Mouse (Mus musculus) lung, embryonic 14.5 days (tissue): Measurements from ENCODE around the gene Sbk2. TPM values are rescaled to one million over a fixed set of nuclear protein-coding genes. Genes with fewer than 3 reads are reported as not detected.

Experiments used
- ATAC-seq: fragments of 200-750 bp; cut with Nextera tagmentation; 2 replicates; pipeline ENCODE4 v1.8.0; 2017; ENCODE audit warnings: mild to moderate bottlenecking, moderate TSS enrichment, moderate library complexity; ENCODE audit not compliant: insufficient read depth
- DNase-seq: peaks from one replicate; pipeline ENCODE4 v3.0.0-alpha.2; 2015
- H3K27ac ChIP-seq: fragments of 300-500 bp; sonication (generic); 2 replicates; pipeline ENCODE4 v1.5.1; 2014; ENCODE audit warnings: low read depth, mild to moderate bottlenecking, moderate library complexity
- H3K27me3 ChIP-seq: fragments of 300-500 bp; sonication (generic); 2 replicates; pipeline ENCODE4 v1.6.1; 2014; ENCODE audit warnings: low read length, control low read depth; ENCODE audit not compliant: insufficient read depth
- H3K36me3 ChIP-seq: fragments of 300-500 bp; sonication (generic); 2 replicates; pipeline ENCODE4 v1.6.1; 2014; ENCODE audit warnings: control low read depth; ENCODE audit not compliant: insufficient read depth
- H3K4me1 ChIP-seq: fragments of 300-500 bp; sonication (generic); 2 replicates; pipeline ENCODE4 v1.6.1; 2014; ENCODE audit warnings: antibody characterized with exemption, control low read depth; ENCODE audit not compliant: insufficient read depth
- H3K4me2 ChIP-seq: fragments of 300-500 bp; sonication (generic); 2 replicates; pipeline ENCODE4 v1.6.1; 2014; ENCODE audit warnings: mild to moderate bottlenecking
- H3K4me3 ChIP-seq: fragments of 300-500 bp; sonication (generic); 2 replicates; pipeline ENCODE4 v1.5.1; 2014; ENCODE audit warnings: low read depth, low read length
- H3K9ac ChIP-seq: fragments of 300-500 bp; sonication (generic); 2 replicates; pipeline ENCODE4 v1.6.1; 2014
- H3K9me3 ChIP-seq: fragments of 300-500 bp; sonication (generic); 2 replicates; pipeline ENCODE4 v1.6.1; 2016; ENCODE audit warnings: low read depth, low read length, control low read depth
- CTCF ChIP-seq: IDR thresholded peaks from 2 replicates; pipeline ENCODE4 v1.5.1; 2016; ENCODE audit warnings: antibody characterized with exemption, low read depth
- WGBS: fragments of 180-500 bp; shearing (Covaris S2); extraction: QIAGEN DNeasy Blood & Tissue Kit; methylation state at CpG from one replicate; pipeline ENCODE4 v1.1.7; 2014; 5-methylcytosine and 5-hydroxymethylcytosine counted together
- polyA plus RNA-seq: library from polyadenylated mRNA; unstranded; fragments of >200 nt; fragmentation: Nextera tagmentation; extraction: Ambion mirVana; gene quantifications from 2 replicates; pipeline ENCODE4 v1.2.1, GENCODE M21; 2014

The Sbk2 gene
- polyA plus RNA-seq, 1 experiment from 2014 or later, result 0.13 TPM

DNA sequence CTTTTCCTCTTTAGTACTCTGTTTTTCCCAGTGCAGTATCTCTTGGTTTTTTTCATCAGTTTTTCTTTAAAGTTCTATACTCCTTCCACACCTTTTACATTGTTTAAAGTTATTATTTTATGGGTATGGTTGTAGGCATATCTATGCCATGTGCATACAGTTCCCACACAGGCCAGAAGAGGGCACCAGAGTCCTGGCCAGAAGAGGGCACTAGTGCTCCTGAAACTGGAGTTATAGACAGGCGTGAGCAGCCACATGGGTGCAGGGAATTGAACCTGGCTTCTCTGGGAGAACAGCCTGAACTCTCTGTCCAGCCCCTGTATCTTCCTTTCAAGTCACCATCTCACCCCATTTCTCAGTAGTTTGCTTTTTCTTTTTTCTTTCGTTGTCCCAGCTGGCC is 25.8 kb downstream of the Sbk2 start:
- Histone ChIP-seq H3K4me3 (no peak overlapping the region), H3K27me3 (no peaks in the 10 kb centered on the region), H3K9me3 (no peaks in the 10 kb centered on the region), H3K36me3 (no peaks in the 10 kb centered on the region), H3K4me2 (no peak overlapping the region), H3K9ac (no peak overlapping the region), H3K4me1 (no peaks in the 10 kb centered on the region), H3K27ac (no peak overlapping the region)
- 27% methylated on average over 2 of the region's 2 CpGs for WGBS
- TF ChIP-seq CTCF, result peak; percentile 90
- DNase-seq (peak; percentile 85), ATAC-seq (no peak)

DNA sequence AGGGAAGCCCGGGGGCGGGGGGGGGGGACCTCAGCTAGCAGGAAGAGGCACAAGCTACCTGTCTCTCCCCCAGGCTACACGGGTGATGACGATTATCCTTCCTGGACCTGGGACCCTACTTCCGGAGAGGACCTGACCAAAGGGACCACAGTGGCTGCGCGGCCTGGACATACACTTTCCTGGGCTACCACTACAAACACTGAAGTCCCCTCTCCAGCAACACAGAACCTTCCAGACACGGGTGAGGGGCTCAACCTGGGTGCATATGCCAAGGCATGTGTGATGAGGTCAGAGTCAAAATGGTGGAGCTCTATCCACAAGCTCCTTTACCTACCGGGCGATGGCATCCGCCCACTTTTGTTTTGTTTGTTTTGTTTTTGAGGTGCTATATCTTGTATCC is 26.8 kb downstream of the Sbk2 start:
- Histone ChIP-seq H3K4me1 (no peaks in the 10 kb centered on the region), H3K4me2 (no peak overlapping the region), H3K27ac (no peak overlapping the region), H3K36me3 (no peaks in the 10 kb centered on the region), H3K9ac (no peak overlapping the region), H3K27me3 (no peaks in the 10 kb centered on the region), H3K4me3 (no peak overlapping the region), H3K9me3 (no peaks in the 10 kb centered on the region)
- ATAC-seq (no peak), DNase-seq (no peak)
- no peak for TF ChIP-seq CTCF
- 65% methylated on average over 9 of the region's 11 CpGs for WGBS

DNA sequence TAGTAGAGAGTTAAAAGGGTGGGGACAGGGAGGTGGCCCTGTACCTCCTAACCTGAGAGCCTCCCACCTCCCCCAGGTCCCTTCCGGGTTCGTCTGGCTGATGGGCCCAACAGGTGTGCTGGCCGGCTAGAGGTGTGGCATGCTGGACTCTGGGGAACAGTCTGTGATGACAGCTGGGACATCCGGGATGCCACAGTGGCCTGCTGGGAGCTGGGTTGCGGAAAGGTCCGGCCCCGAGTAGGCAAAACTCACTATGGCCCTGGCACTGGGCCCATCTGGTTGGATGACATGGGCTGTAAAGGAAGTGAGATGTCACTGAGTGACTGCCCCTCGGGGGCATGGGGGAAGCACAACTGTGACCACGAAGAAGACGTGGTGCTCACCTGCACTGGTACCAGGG is 27.4 kb downstream of the Sbk2 start:
- no peaks in the 10 kb centered on the region for H3K9me3 ChIP-seq
- no peaks in the 10 kb centered on the region for H3K27me3 ChIP-seq
- DNase-seq (no peak), ATAC-seq (no peak)
- no peak for TF ChIP-seq CTCF
- H3K4me3 ChIP-seq, result no peak overlapping the region
- H3K9ac ChIP-seq, result no peak overlapping the region
- H3K4me2 ChIP-seq, result no peak overlapping the region
- no peaks in the 10 kb centered on the region for H3K36me3 ChIP-seq
- 70% methylated on average over 10 of the region's 10 CpGs for WGBS
- H3K4me1 ChIP-seq, result no peaks in the 10 kb centered on the region
- no peak overlapping the region for H3K27ac ChIP-seq

DNA sequence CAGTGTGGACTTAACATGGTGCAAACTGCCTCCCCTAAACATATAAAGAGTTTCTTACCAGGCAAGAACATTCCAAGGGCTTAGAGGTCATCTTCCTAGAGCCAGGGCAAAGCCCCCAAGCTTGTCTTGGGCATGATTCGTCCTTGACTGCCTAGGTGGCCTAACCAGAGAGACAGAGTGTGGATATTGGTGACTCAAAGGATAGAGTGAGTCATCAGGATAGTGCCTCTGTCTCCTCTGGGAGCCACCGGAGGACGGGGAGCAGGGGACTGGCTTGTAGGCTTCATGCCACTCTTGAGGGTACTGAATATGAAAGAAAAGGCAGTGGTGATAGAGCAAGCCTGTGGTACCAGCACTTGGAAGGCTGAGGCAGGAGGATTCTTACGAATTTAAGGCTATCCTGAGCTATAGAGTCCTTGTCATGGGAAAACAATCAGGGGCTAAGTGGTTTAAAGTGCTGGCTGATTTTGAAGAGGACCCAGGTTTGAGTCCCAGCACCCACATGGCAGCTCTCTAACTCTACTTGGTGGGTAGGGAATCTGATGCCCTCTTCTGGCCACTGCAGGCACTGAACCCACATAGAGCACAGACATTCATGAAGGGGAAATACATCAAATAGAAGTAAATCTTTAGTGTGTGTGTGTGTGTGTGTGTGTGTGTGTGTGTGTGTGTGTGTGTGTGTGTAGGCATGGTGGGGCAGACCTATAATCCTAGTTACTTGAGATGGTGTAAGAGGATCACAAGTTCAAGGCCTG is 29.9 kb downstream of the Sbk2 start:
- peak; percentile 33; the same call in 1 of the 2 replicates for TF ChIP-seq CTCF
- no peaks in the 10 kb centered on the region for H3K27me3 ChIP-seq
- H3K4me3 ChIP-seq, result no peak overlapping the region
- DNase-seq (no peak), ATAC-seq (no peak)
- no peaks in the 10 kb centered on the region for H3K9me3 ChIP-seq
- no peak overlapping the region for H3K27ac ChIP-seq
- no peaks in the 10 kb centered on the region for H3K4me1 ChIP-seq
- no peaks in the 10 kb centered on the region for H3K36me3 ChIP-seq
- no peak overlapping the region for H3K9ac ChIP-seq
- WGBS, result 76% methylated on average over 4 of the region's 4 CpGs
- H3K4me2 ChIP-seq, result no peak overlapping the region

DNA sequence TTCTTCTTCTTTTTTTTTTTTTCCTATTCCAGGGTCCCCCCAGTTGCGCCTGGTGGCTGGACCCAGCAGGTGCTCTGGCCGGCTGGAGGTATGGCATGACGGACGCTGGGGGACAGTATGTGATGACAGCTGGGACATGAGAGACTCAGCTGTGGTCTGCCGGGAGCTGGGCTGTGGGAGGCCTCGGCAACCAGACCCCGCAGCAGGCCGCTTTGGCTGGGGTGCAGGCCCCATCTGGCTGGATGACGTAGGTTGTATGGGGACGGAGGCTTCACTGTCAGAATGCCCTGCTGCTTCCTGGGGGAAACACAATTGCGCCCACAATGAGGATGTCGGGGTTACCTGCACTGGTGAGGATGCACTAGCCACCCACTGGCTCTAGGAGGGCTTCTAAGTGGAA is 31.1 kb downstream of the Sbk2 start:
- Histone ChIP-seq H3K27me3 (no peaks in the 10 kb centered on the region), H3K9me3 (no peaks in the 10 kb centered on the region), H3K4me2 (no peak overlapping the region), H3K36me3 (no peaks in the 10 kb centered on the region), H3K27ac (no peak overlapping the region), H3K4me3 (no peak overlapping the region), H3K9ac (no peak overlapping the region), H3K4me1 (no peaks in the 10 kb centered on the region)
- no peak for DNase-seq
- ATAC-seq, result no peak
- TF ChIP-seq CTCF, result no peak
- WGBS, result 66% methylated on average over 12 of the region's 12 CpGs

DNA sequence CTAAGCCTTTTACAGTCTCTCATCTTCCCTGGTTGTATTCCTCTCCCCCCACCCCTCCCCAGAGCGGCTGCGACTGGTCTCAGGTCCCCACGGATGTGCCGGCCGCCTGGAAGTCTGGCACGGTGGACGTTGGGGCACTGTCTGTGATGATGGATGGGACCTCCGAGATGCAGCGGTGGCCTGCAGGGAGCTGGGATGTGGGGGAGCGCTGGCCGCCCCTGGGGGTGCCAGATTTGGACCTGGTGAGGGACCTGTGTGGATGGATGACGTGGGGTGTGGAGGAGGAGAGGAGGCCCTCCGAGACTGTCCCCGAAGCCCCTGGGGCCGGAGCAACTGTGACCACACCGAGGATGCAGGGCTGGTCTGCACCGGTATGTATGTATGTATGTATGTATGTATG is 35.9 kb downstream of the Sbk2 start:
- Histone ChIP-seq H3K27me3 (no peaks in the 10 kb centered on the region), H3K36me3 (no peaks in the 10 kb centered on the region), H3K4me3 (no peak overlapping the region), H3K4me1 (peaks cover 26% of the 10 kb centered on the region), H3K9me3 (no peaks in the 10 kb centered on the region), H3K4me2 (peak overlapping the region; percentile 16), H3K27ac (no peak overlapping the region), H3K9ac (no peak overlapping the region)
- DNase-seq (no peak), ATAC-seq (no peak)
- no peak for TF ChIP-seq CTCF
- WGBS, result 40% methylated on average over 17 of the region's 17 CpGs

DNA sequence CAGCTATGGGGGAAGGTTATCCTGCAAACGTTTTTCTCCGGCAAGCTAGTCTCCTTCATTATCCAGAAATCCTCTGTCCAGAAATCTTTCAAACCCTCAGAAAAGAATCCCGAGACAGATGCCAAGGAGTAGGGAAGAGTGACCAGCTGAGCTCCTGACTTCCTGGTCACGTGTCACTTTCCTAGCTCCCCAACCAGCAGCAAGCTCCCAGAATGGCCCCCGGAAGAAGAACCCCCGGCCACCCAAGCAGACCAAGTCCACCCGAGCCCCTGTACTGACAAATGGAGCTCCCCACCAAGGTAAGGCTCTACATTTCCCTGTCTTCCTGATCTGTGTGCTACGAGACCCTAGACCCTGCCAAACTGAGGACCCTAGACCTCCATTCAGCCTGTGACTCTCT is 36.5 kb downstream of the Sbk2 start:
- H3K4me3 ChIP-seq, result no peak overlapping the region
- no peak overlapping the region for H3K27ac ChIP-seq
- peak overlapping the region; percentile 16 for H3K4me2 ChIP-seq
- no peaks in the 10 kb centered on the region for H3K36me3 ChIP-seq
- DNase-seq (no peak), ATAC-seq (no peak)
- no peak overlapping the region for H3K9ac ChIP-seq
- H3K27me3 ChIP-seq, result no peaks in the 10 kb centered on the region
- H3K9me3 ChIP-seq, result no peaks in the 10 kb centered on the region
- H3K4me1 ChIP-seq, result peaks cover 32% of the 10 kb centered on the region
- TF ChIP-seq CTCF, result no peak
- 44% methylated on average over 8 of the region's 8 CpGs for WGBS
